Comparison of ENCODE assay signal across 11 mouse cellular contexts in genomic region chrY:90739531-90740012, GRCm38 (mm10). TPM values are rescaled to one million over a fixed set of nuclear protein-coding genes. Genes with fewer than 3 reads are reported as not detected.
A peak's percentile ranks its signal among the peaks of the same experiment; 100 is the strongest.
DNase-seq lines count a peak whose midpoint lies in the region; ATAC-seq and TF ChIP-seq lines count a peak whose summit lies in the region.
"Not testable (repeated sequence)": the region's sequence is repeated elsewhere in the genome, so short reads cannot be mapped to it uniquely, and the experiment has no call there.
"Had no signal": no experiment of that assay in that cellular context is flagged by ENCODE, and none has a peak within 500 bp of the region (broad histone marks: within the 10 kb centered on the region; RNA-seq: fewer than 3 reads in every experiment).

No protein-coding gene starts in this region.

- WGBS in intestine, embryonic 14.5 days, result 61% methylated on average over 11 of the region's 11 CpGs
- WGBS in limb, embryonic 14.5 days, result 64% methylated on average over 11 of the region's 11 CpGs
- WGBS in midbrain, embryonic 11.5 days, result 55% methylated on average over 11 of the region's 11 CpGs

- H3K4me2 ChIP-seq in intestine, embryonic 14.5 days (ENCODE audit: low read length); limb, embryonic 14.5 days (replicated peaks; ENCODE audit: low read depth, low read length, severe bottlenecking); midbrain, embryonic 11.5 days: not testable (repeated sequence)

- peak; percentile 6; the same call in 1 of the 2 replicates for ATAC-seq in intestine, embryonic 14.5 days (replicated peaks; ENCODE audit: low FRiP score, low TSS enrichment, low read depth)
- ATAC-seq in limb, embryonic 14.5 days (ENCODE audit: low FRiP score, low read depth), result peak; percentile 16; the same call in 1 of the 2 replicates
- peak; percentile 6; the same call in 1 of the 2 replicates for ATAC-seq in midbrain, embryonic 11.5 days (ENCODE audit: low FRiP score)

- not testable (repeated sequence) for H3K27me3 ChIP-seq in intestine, embryonic 14.5 days (replicated peaks; ENCODE audit: control insufficient read depth, insufficient read depth, low read length); limb, embryonic 14.5 days (ENCODE audit: control insufficient read depth, insufficient read depth, low read length); midbrain, embryonic 11.5 days (ENCODE audit: control insufficient read depth, insufficient read depth, low read length)

- peak; percentile 23 for DNase-seq in 3134 (ENCODE audit: extremely low read depth, insufficient read length, low spot score)
- peak; percentile 37 for DNase-seq in adrenal gland, adult 2 months
- DNase-seq in embryo, embryonic 11 days, result peak; percentile 72
- peak; percentile 34 to 37 for DNase-seq in gastrocnemius, adult 8-10 months (ENCODE audit: low spot score in 2 of 2)
- peak; percentile 72 for DNase-seq in intestine, embryonic 14.5 days (ENCODE audit: low spot score)
- not testable (repeated sequence) for DNase-seq in limb, embryonic 14.5 days (ENCODE audit: low spot score); midbrain, embryonic 11.5 days (ENCODE audit: low spot score, missing footprints)
- peak; percentile 72 to 82 for DNase-seq in spleen, postnatal 4 days (ENCODE audit: low spot score in 2 of 2)

- H3K9ac ChIP-seq in intestine, embryonic 14.5 days (ENCODE audit: low read length); limb, embryonic 14.5 days (ENCODE audit: low read depth, low read length, severe bottlenecking); midbrain, embryonic 11.5 days (ENCODE audit: low read length): not testable (repeated sequence)

- not testable (repeated sequence) for H3K4me3 ChIP-seq in intestine, embryonic 14.5 days (ENCODE audit: low read depth, low read length); limb, embryonic 14.5 days (replicated peaks; ENCODE audit: low read length); midbrain, embryonic 11.5 days (ENCODE audit: low read depth, low read length)

- peaks cover 49% of the 10 kb centered on the region for H3K36me3 ChIP-seq in intestine, embryonic 14.5 days (ENCODE audit: control insufficient read depth, insufficient read depth, low read length)
- peaks cover 47% of the 10 kb centered on the region for H3K36me3 ChIP-seq in limb, embryonic 14.5 days (ENCODE audit: control insufficient read depth, insufficient read depth, low read length)
- peaks cover 36% of the 10 kb centered on the region for H3K36me3 ChIP-seq in midbrain, embryonic 11.5 days (ENCODE audit: control insufficient read depth, insufficient read depth, low read length)

- H3K27ac ChIP-seq in intestine, embryonic 14.5 days (ENCODE audit: low read depth); limb, embryonic 14.5 days (replicated peaks; ENCODE audit: low read depth, low read length); midbrain, embryonic 11.5 days (ENCODE audit: low read depth, low read length): not testable (repeated sequence)

- not testable (repeated sequence) for TF ChIP-seq POLR2A in limb, embryonic 14.5 days (IDR thresholded peaks at IDR 0.05; ENCODE audit: borderline replicate concordance, extremely low read depth, insufficient read depth, insufficient read length)

- H3K4me1 ChIP-seq in intestine, embryonic 14.5 days (replicated peaks; ENCODE audit: control insufficient read depth, insufficient read depth, low read length); limb, embryonic 14.5 days (ENCODE audit: control insufficient read depth, insufficient read depth, low read length); midbrain, embryonic 11.5 days (ENCODE audit: control insufficient read depth, insufficient read depth, low read length): not testable (repeated sequence)

- H3K9me3 ChIP-seq in intestine, embryonic 14.5 days (ENCODE audit: control insufficient read depth, low read length), result peaks cover 67% of the 10 kb centered on the region
- peaks cover 54% of the 10 kb centered on the region for H3K9me3 ChIP-seq in limb, embryonic 14.5 days (ENCODE audit: control insufficient read depth, low read length)
- peaks cover 43% of the 10 kb centered on the region for H3K9me3 ChIP-seq in midbrain, embryonic 11.5 days (ENCODE audit: control insufficient read depth, low read length)

RNA-seq across cellular contexts. Expression of gene Gm21860, which starts 15.0 kb away (rescaled TPM):
- total RNA-seq in adrenal gland, adult 2 months (2021), result not detected
- polyA plus RNA-seq in adrenal gland, adult 2 months (2012; rRNA removed), result not detected in 2 replicates
- total RNA-seq in gastrocnemius, adult 8-10 months (2022), result not detected
- not detected in 2 replicates for polyA plus RNA-seq in intestine, embryonic 14.5 days (2014; fragmentation: Nextera tagmentation; extraction: Ambion mirVana)
- polyA plus RNA-seq in limb, embryonic 14.5 days (2012; rRNA removed), result not detected in 2 replicates
- not detected in 2 replicates for polyA plus RNA-seq in limb, embryonic 14.5 days (2014; fragmentation: Nextera tagmentation; extraction: Ambion mirVana)
- not detected in 2 replicates for polyA plus RNA-seq in midbrain, embryonic 11.5 days (2014; fragmentation: Nextera tagmentation; extraction: Ambion mirVana)
- total RNA-seq: heart, postnatal 25 days; neutrophil, adult 5-6 weeks had no signal
- polyA plus RNA-seq: forebrain, embryonic 13.5 days had no signal

RNA-seq across cellular contexts. Expression of gene Gm47283, which starts 45.0 kb away (rescaled TPM):
- not detected for total RNA-seq in adrenal gland, adult 2 months (2021)
- not detected in 2 replicates for polyA plus RNA-seq in adrenal gland, adult 2 months (2012; rRNA removed)
- total RNA-seq in gastrocnemius, adult 8-10 months (2022), result not detected
- not detected in 2 replicates for polyA plus RNA-seq in intestine, embryonic 14.5 days (2014; fragmentation: Nextera tagmentation; extraction: Ambion mirVana)
- polyA plus RNA-seq in limb, embryonic 14.5 days (2012; rRNA removed), result not detected in 2 replicates
- not detected in 2 replicates for polyA plus RNA-seq in limb, embryonic 14.5 days (2014; fragmentation: Nextera tagmentation; extraction: Ambion mirVana)
- not detected in 2 replicates for polyA plus RNA-seq in midbrain, embryonic 11.5 days (2014; fragmentation: Nextera tagmentation; extraction: Ambion mirVana)
- total RNA-seq: heart, postnatal 25 days; neutrophil, adult 5-6 weeks had no signal
- polyA plus RNA-seq: forebrain, embryonic 13.5 days had no signal
